Mouse (Mus musculus): ENCODE results near the gene Catsperb.
"Not testable (repeated sequence)": the region's sequence is repeated elsewhere in the genome, so short reads cannot be mapped to it uniquely, and the experiment has no call there.

DNA sequence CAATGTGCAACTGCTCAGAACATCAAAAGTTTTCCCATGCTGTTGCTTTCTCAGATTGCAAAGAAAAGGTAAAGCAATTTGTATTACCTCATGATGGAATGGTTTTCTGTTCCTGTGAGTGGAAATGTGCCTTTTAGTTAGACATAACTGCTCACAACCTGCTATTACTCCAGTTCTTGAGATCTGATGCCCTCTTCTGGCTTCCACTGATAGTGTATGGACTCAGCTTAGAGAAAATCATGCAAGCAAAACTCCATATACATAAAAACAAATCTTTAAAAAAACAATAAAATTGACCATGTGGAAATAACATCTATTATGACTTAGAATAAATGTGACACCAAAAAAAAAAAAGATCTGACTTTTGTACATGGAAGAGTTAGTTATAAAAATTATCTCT, 202.2 kb downstream of the Catsperb start:
- not testable (repeated sequence) for TF ChIP-seq CTCF, EP300 (IDR thresholded peaks at IDR 0.05; ENCODE audit: low read depth)
